Mouse (Mus musculus): ENCODE results near the gene Dync1h1.
"Not testable (repeated sequence)": the region's sequence is repeated elsewhere in the genome, so short reads cannot be mapped to it uniquely, and the experiment has no call there.

The Dync1h1 gene

DNA sequence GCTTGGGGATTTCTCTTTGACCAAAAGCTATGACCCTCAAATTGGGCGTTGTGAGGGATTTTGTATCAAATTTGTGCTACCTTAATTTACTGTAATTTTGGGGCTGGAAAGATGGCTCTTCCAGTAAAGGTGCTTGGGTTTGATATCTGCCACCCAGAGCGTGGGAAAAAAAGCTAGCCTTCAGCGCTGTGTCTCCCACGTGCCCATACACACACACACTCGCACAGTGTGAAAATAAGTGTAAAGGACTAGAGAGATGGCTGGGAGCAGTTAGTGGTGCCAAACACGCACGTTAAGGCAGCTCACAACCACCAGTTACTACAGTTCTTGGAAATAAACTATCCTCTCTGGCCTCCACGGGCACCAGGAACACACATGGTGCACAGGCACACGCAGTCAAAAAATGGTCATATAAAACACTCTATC, 95.7 kb downstream of the Dync1h1 start:
- no peak for DNase-seq

DNA sequence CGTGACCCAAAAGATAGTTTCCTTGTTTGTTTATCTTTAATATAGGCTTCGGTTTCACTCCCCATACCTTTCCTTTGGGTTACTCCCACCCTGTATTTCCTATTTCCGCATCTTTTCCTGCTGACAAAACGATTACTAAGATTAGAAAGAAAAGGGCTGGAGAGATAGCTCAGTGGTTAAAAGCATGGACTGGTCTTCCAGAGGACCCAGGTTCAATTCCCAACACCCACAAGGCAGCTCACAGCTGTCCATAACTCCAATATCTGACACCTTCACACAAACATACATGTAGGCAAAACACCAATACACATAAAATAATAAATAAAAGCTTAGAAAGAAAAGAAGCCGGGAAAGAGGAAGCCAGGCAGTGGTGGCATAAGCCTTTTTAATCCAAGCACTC, 96.2 kb downstream of the Dync1h1 start:
- DNase-seq, result no peak

GRCm38 (mm10) chr12:110698080-110698479, 96.8 kb downstream of the Dync1h1 start:
- DNase-seq, result no peak

GRCm38 (mm10) chr12:110698523-110699170, 97.4 kb downstream of the Dync1h1 start:
- DNase-seq, result no peak

- no peak for DNase-seq
These were observed 97.9 kb downstream of the Dync1h1 start for GRCm38 (mm10) chr12:110699171-110699547.

GRCm38 (mm10) chr12:110700730-110701129, 99.5 kb downstream of the Dync1h1 start:
- no peak for DNase-seq

DNA sequence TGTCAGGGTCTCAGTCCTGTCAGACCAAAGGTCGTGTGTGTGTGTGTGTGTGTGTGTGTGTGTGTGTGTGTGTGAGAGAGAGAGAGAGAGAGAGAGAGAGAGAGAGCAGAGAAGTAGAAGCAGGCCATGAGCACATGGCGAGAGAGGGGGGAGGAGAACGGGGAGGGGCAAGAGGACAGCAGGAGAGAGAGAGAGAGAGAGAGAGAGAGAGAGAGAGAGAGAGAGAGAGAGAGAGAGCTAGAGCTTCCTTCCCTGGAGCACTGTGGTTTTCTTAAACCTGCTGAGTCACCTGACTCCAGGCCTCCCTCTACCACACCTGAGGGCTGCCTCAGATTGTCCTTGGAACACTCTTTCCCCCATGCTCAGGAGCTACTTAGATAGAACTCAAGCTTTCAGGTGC, 100.1 kb downstream of the Dync1h1 start:
- not testable (repeated sequence) for DNase-seq

DNA sequence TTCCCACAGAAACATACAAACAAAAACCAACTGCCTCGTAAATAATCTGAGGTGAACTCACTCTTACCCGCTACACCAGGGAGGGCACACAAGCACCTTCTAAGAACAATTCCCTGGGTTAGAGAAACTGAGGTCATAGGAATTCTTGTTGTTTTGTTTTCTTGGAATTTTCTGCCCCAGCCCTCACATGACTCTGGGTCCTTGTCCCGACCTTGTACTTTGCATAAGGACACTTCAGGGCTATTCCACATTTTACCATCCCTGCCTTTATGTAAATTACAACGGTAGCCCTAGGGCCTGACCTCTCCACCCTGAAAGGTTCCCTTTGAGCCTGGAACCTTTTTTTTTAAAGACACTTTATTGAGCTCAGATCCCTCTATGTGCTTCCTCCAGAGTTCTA, 101.3 kb downstream of the Dync1h1 start, which contains the start of gene Hsp90aa1:
TSS of gene Hsp90aa1 (minus strand) at position 173 of the 400 bp plus-strand sequence.
- no peak for DNase-seq

DNA sequence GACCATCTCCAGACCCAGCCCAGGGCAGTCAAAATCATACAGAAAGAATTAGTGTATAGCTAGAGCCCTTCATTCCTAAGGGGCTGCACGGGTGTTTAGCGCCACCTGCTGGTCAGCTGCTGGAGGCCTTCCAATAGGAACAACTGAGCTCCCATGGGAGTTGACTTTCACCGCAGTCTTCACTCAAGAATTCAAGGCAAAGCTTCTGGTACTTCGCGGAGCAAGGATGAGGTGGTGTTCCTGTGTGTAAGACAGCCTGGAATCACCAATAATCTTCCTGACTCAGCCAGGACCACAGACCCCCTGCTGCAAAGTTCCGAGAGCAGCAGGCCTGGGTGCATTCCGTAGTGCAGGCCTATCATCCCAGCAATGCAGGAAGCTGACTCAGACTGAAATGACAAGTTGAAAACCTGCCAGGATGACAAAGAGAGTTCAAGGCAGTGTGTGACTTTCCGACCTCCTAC, 101.8 kb downstream of the Dync1h1 start:
- DNase-seq, result peak; percentile 90

- DNase-seq, result no peak
These were observed 102.4 kb downstream of the Dync1h1 start for GRCm38 (mm10) chr12:110703682-110704081.

DNA sequence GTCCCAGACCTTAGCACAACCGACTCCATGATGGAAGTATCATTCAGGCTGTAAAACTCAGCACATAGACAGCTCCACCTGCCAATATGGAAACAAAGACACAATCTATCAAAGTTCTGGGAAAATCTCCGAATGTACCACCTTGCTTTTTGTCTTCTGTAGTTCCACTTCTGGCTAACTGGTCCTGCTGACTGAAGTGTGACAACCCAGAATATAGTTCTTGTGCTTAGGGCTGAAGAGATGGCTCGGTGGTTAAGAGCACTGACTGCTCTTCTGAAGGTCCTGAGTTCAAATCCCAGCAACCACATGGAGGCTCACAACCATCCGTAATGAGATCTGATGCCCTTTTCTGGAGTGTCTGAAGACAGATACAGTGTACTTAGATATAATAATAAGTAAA, 104.2 kb downstream of the Dync1h1 start:
- not testable (repeated sequence) for DNase-seq

- DNase-seq, result peak; percentile 56
These were observed 105.3 kb downstream of the Dync1h1 start for GRCm38 (mm10) chr12:110706337-110707231.

GRCm38 (mm10) chr12:110707451-110707850, 106.2 kb downstream of the Dync1h1 start:
- no peak for DNase-seq

- no peak for DNase-seq
These were observed 110.0 kb downstream of the Dync1h1 start for GRCm38 (mm10) chr12:110711270-110711669.

DNA sequence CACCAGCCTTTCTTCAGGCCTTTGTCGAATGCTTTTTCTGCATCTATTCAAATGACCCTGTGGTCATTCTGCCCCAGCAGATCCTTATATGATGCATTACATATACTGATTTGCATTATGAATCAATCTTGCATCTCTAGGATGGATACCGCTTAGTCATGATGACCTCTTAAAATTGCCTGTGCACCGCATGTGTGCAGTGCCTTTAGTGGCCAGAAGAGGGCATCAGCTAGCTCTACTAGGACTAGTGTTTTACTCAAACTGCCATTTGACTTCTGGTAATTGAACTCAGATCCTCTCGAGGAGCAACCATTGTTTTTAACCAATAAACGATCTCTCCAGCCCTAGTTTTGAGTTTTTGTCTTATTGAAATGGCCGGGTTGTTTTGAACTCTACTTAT, 112.5 kb downstream of the Dync1h1 start:
- DNase-seq, result no peak

GRCm38 (mm10) chr12:110714215-110714614, 113.0 kb downstream of the Dync1h1 start:
- no peak for DNase-seq

DNA sequence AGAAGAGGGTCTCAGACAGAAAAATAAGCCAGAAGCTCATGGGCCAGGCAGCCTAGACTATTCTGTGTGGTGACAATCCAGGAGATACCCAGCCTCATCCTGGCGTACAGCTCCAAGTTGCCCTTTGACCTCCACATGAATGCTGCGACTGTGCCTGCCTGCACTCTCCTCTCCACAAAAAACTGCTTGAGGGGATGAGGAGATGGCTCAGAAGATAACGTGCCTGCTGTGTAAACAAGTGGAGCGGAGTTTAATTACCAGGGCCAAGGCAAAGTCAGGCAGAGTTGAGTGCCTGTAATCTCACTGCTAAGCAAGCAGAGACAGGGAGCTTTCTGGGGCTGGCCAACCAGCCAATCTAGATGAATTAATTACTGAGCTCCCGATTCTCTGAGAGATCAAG, 114.8 kb downstream of the Dync1h1 start:
- DNase-seq, result no peak

Data from kidney, adult 9 months (tissue).